Mouse (Mus musculus): Measurements from ENCODE around the gene 5730522E02Rik.

5730522E02Rik gene

GRCm38 (mm10) chr11:25674194-25674593 is 536.4 kb downstream of the 5730522E02Rik start:
- DNase-seq (ENCODE audit: low spot score), result no peak

GRCm38 (mm10) chr11:25670018-25670417 is 540.5 kb downstream of the 5730522E02Rik start:
- no peak for DNase-seq (ENCODE audit: low spot score)

- DNase-seq (ENCODE audit: low spot score), result no peak
Measured at GRCm38 (mm10) chr11:25664562-25665104, 545.9 kb downstream of the 5730522E02Rik start.

GRCm38 (mm10) chr11:25646282-25646681 is 564.3 kb downstream of the 5730522E02Rik start:
- no peak for DNase-seq (ENCODE audit: low spot score)

GRCm38 (mm10) chr11:25644767-25645622 is 565.6 kb downstream of the 5730522E02Rik start:
- peak; percentile 44 for DNase-seq (ENCODE audit: low spot score)

GRCm38 (mm10) chr11:25606886-25607285 is 603.7 kb downstream of the 5730522E02Rik start:
- DNase-seq (ENCODE audit: low spot score), result no peak

- no peak for DNase-seq (ENCODE audit: low spot score)
Measured at GRCm38 (mm10) chr11:25600030-25600429, 610.5 kb downstream of the 5730522E02Rik start.

- no peak for DNase-seq (ENCODE audit: low spot score)
Measured at GRCm38 (mm10) chr11:25595303-25595702, 615.3 kb downstream of the 5730522E02Rik start.

GRCm38 (mm10) chr11:25594780-25595179 is 615.8 kb downstream of the 5730522E02Rik start:
- DNase-seq (ENCODE audit: low spot score), result no peak

GRCm38 (mm10) chr11:25592268-25592667 is 618.3 kb downstream of the 5730522E02Rik start:
- DNase-seq (ENCODE audit: low spot score), result no peak

- DNase-seq (ENCODE audit: low spot score), result no peak
Measured at GRCm38 (mm10) chr11:25590215-25590614, 620.3 kb downstream of the 5730522E02Rik start.

GRCm38 (mm10) chr11:25589509-25589908 is 621.1 kb downstream of the 5730522E02Rik start:
- no peak for DNase-seq (ENCODE audit: low spot score)

- no peak for DNase-seq (ENCODE audit: low spot score)
Measured at GRCm38 (mm10) chr11:25574129-25574465, 636.5 kb downstream of the 5730522E02Rik start.

- no peak for DNase-seq (ENCODE audit: low spot score)
Measured at GRCm38 (mm10) chr11:25573408-25574128, 637.0 kb downstream of the 5730522E02Rik start.

GRCm38 (mm10) chr11:25571396-25571795 is 639.2 kb downstream of the 5730522E02Rik start:
- DNase-seq (ENCODE audit: low spot score), result peak; percentile 36

Data from layer of hippocampus, adult 11-12 months (tissue).